Mouse (Mus musculus): ENCODE results near the gene Lmx1a. TPM values are rescaled to one million over a fixed set of nuclear protein-coding genes. Genes with fewer than 3 reads are reported as not detected.

Lmx1a gene
- polyA plus RNA-seq, 1 experiment, result 0.03 TPM

GRCm38 (mm10) chr1:167781787-167782484, 92.9 kb downstream of the Lmx1a start:
- DNase-seq (ENCODE audit: low spot score), result no peak

- no peak for DNase-seq (ENCODE audit: low spot score)
These were observed 95.0 kb downstream of the Lmx1a start for GRCm38 (mm10) chr1:167784067-167784466.

- no peak for DNase-seq (ENCODE audit: low spot score)
These were observed 99.8 kb downstream of the Lmx1a start for GRCm38 (mm10) chr1:167788684-167789413.

GRCm38 (mm10) chr1:167789448-167789847, 100.4 kb downstream of the Lmx1a start:
- DNase-seq (ENCODE audit: low spot score), result no peak

- no peak for DNase-seq (ENCODE audit: low spot score)
These were observed 101.7 kb downstream of the Lmx1a start for GRCm38 (mm10) chr1:167790688-167791087.

GRCm38 (mm10) chr1:167791221-167791620, 102.2 kb downstream of the Lmx1a start:
- DNase-seq (ENCODE audit: low spot score), result no peak

GRCm38 (mm10) chr1:167801923-167802322, 112.9 kb downstream of the Lmx1a start:
- no peak for DNase-seq (ENCODE audit: low spot score)

GRCm38 (mm10) chr1:167802510-167803271, 113.7 kb downstream of the Lmx1a start:
- DNase-seq (ENCODE audit: low spot score), result no peak

- DNase-seq (ENCODE audit: low spot score), result no peak
These were observed 114.4 kb downstream of the Lmx1a start for GRCm38 (mm10) chr1:167803351-167803981.

GRCm38 (mm10) chr1:167804836-167805235, 115.8 kb downstream of the Lmx1a start:
- DNase-seq (ENCODE audit: low spot score), result no peak

- no peak for DNase-seq (ENCODE audit: low spot score)
These were observed 122.1 kb downstream of the Lmx1a start for GRCm38 (mm10) chr1:167811141-167811540.

- DNase-seq (ENCODE audit: low spot score), result no peak
These were observed 126.1 kb downstream of the Lmx1a start for GRCm38 (mm10) chr1:167815166-167815565.

GRCm38 (mm10) chr1:167817028-167817427, 128.0 kb downstream of the Lmx1a start:
- DNase-seq (ENCODE audit: low spot score), result no peak

GRCm38 (mm10) chr1:167817616-167818015, 128.6 kb downstream of the Lmx1a start:
- DNase-seq (ENCODE audit: low spot score), result no peak

- no peak for DNase-seq (ENCODE audit: low spot score)
These were observed 131.0 kb downstream of the Lmx1a start for GRCm38 (mm10) chr1:167820031-167820430.

GRCm38 (mm10) chr1:167821125-167821524, 132.1 kb downstream of the Lmx1a start:
- no peak for DNase-seq (ENCODE audit: low spot score)

GRCm38 (mm10) chr1:167830291-167830690, 141.3 kb downstream of the Lmx1a start:
- DNase-seq (ENCODE audit: low spot score), result no peak

- no peak for DNase-seq (ENCODE audit: low spot score)
These were observed 142.6 kb downstream of the Lmx1a start for GRCm38 (mm10) chr1:167831601-167832000.

GRCm38 (mm10) chr1:167854801-167855200, 165.8 kb downstream of the Lmx1a start:
- DNase-seq (ENCODE audit: low spot score), result no peak

- DNase-seq (ENCODE audit: low spot score), result no peak
These were observed 183.0 kb downstream of the Lmx1a start for GRCm38 (mm10) chr1:167872028-167872427.

- no peak for DNase-seq (ENCODE audit: low spot score)
These were observed 185.1 kb downstream of the Lmx1a start for GRCm38 (mm10) chr1:167874099-167874498.

- no peak for DNase-seq (ENCODE audit: low spot score)
These were observed 188.9 kb downstream of the Lmx1a start for GRCm38 (mm10) chr1:167877931-167878330.

Measured in urinary bladder, adult 2 months (tissue).